Mouse (Mus musculus) left cerebral cortex, adult 2 months (tissue): ENCODE data around the gene Haus2. TPM values are rescaled to one million over a fixed set of nuclear protein-coding genes. Genes with fewer than 3 reads are reported as not detected.
"Not testable (repeated sequence)": the region's sequence is repeated elsewhere in the genome, so short reads cannot be mapped to it uniquely, and the experiment has no call there.

ENCODE experiments used
- DNase-seq, 2 experiments: peaks; one replicate each; pipeline ENCODE4 v3.0.0; 2021 to 2022; ENCODE audit warnings: low spot score in 2 of 2, mixed read lengths in 1 of 2; ENCODE audit errors: extremely low spot score in 1 of 2
- H3K27ac ChIP-seq: fragments of 200-600 bp; 2 replicates; pipeline ENCODE4 v1.8.1; 2022
- H3K4me3 ChIP-seq: fragments of 200-600 bp; 2 replicates; pipeline ENCODE4 v1.8.1; 2022
- CTCF ChIP-seq: fragments of 200-600 bp; IDR thresholded peaks from 2 replicates; pipeline ENCODE4 v1.8.1; 2022; ENCODE audit warnings: antibody characterized with exemption, mild to moderate bottlenecking, moderate library complexity
- intact Hi-C: fragments of 180-260 bp; cut with DNase I; formaldehyde crosslinking; loops from one replicate; pipeline ENCODE4 v1.15.1; 2025
- long read RNA-seq, 2 experiments: library from polyadenylated mRNA; stranded (forward); transcript quantifications; one replicate each; pipeline ENCODE4 v2.0.0; 2021; ENCODE audit warnings: borderline mapping rate in 2 of 2
- total RNA-seq, 2 experiments: library from RNA; stranded (reverse); gene quantifications; 2 replicates each; pipeline ENCODE4 v1.2.3; 2021

Haus2 gene
- total RNA-seq: 10 to 100 TPM; 11.7 to 14.4 TPM
- long read RNA-seq, experiment 1, partial matches to known transcripts: 0 of 5 reads
- long read RNA-seq, experiment 1, other reads (novel, unspliced or antisense): 1 of 5 reads
- long read RNA-seq, experiment 2, partial matches to known transcripts: 0 of 6 reads
- long read RNA-seq, experiment 2, other reads (novel, unspliced or antisense): 2 of 6 reads

DNA sequence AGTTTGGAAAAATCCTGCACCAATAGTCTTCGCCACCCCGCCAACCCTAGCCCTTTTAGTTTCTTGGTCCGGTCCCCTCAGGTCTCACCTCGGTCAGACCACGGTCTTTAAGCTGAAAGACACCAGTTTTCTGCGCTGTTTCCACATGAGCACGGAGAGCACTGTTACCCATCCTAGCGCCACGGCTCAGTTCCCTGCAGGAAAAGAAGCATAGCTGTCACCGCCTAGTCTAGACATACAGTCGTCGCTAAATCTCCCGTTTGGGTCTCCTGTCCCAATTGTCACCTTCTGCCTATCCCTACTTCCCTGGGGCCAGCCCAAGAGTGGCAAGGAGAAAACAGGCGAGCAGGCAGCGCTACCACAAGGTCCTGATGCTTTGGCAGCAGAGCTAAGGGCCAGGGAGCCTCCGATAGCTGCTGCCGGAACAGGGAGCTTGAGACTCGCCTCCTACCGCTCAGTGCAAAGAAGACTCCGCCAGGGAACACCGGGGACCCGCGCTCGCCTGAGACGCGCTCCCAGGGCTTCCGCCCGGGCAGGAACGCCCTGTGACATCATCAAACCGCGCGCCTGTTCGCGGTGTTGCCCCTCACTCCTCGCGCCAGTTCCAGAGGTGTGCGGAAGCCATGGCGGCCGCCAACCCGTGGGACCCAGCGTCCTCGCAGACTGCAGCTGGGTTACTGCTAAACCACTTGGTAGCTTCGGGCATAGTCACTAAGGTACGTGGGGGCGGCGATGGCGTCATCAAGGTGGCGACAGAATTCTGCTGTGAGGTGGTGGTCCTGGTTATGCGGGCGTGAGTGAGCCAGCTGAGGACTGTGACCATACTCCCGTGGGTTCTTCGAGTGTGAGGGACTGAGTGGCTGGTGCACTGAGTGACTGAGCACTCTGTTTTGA is at the start of gene Haus2, which contains the start of gene Lrrc57:
Gene Haus2 (plus strand): TSS at position 554 of the 894 bp plus-strand sequence.
Gene Lrrc57 (minus strand): TSS at position 691 of the 894 bp plus-strand sequence.
- DNase-seq: peak; percentile 91 to 93
- peak within 1 kb of the TSS; percentile 85 for H3K4me3 ChIP-seq
- intact Hi-C loops: loop anchor here (1.0 to 5.0 kb wide), 2 partner anchors 46 to 67 kb away; partner anchors contain the start of gene Zfp106
- peak within 1 kb of the TSS; percentile 89 for H3K27ac ChIP-seq
- TF ChIP-seq CTCF: peak; percentile 24

DNA sequence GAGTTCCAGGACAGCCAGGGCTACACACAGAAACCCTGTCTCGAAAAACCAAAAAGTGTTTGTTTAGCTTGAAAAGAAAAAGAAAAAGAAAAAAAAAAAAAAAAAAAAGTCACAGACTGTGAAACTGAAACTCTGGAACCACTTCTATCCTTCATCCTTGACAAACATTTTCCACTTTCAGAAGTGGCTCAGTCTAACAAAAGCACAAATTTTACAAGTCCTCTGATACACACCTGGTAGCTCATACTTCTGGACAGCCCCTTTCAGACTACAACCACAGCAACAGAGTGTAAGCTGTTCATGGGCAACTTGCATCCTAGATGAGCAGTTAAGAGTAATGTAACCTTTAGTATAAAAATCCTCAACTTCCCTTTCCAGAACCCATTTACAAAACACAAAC is 47.7 kb upstream of the Haus2 start:
- Histone ChIP-seq H3K27ac (no peak overlapping the region), H3K4me3 (no peak overlapping the region)
- DNase-seq: no peak
- intact Hi-C loops: no loop called here
- no peak for TF ChIP-seq CTCF

DNA sequence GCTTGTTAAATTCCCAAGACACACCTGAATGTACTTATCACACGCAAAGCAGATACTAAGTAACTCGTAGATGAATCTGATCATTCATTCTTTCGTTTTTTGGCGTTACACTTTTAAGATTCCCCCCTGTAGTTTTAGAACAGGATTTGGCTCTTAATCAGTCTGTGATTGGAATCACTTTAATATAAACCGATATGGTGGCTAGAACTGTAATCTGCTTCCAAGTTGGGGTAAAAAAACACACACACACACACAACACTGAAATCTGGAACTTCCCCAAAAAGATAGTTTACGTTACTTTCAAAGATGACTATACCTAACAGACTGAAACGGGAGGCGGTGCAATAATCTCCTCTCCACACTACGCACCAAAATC is 46.3 kb upstream of the Haus2 start:
- no peak for DNase-seq
- no peak for TF ChIP-seq CTCF
- Histone ChIP-seq H3K4me3 (peak overlapping the region; percentile 87), H3K27ac (no peak overlapping the region; the same call in 1 of the 2 replicates)
- intact Hi-C loops: loop anchor here (1.0 kb wide), 1 partner anchor 46 kb away; the partner anchor contains the start of genes Haus2 and Lrrc57

DNA sequence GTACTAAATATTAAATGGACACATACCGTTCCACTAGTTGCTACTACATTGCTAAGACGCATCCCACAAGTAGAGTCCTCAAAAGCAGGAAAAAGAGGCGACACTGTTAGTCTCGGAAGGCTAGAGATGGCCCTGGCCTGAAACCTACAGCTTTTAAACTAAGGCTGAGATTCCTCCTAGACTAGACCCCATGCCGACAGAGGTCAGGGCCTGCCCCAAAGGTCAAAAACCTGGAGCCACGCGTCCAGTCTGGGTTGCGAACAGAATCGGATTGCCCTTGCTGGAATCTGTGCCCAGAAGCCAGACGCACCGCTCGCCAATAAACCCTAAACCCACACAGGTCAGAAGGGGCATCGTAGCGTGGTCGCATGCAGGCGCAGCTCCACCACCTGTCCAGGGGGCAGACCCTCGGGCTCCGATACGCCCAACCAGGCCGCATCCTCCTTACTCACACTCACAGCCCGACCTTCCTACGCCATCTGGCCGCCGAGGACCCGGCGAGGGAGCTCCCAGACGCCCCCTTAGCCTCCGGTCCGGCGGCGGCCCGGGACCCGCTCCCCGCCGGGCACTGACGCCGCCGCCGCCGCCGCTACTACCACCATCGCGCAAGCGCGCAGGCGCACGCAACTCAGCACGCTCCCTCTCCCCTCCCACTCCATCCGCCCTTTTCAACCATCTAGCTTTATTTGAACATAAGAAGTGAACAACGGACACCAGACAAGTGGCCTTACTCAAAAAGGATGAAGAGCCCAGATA is 45.8 kb upstream of the Haus2 start, which contains the start of gene Zfp106:
Gene Zfp106 (minus strand): TSS at position 609 of the 756 bp plus-strand sequence.
- peak; percentile 87 to 88 for DNase-seq
- TF ChIP-seq CTCF: no peak
- H3K27ac ChIP-seq: peak within 1 kb of the TSS; percentile 83
- H3K4me3 ChIP-seq: peak within 1 kb of the TSS; percentile 87
- intact Hi-C loops: loop anchor here (1.0 kb wide), 1 partner anchor 46 kb away; the partner anchor contains the start of genes Haus2 and Lrrc57

DNA sequence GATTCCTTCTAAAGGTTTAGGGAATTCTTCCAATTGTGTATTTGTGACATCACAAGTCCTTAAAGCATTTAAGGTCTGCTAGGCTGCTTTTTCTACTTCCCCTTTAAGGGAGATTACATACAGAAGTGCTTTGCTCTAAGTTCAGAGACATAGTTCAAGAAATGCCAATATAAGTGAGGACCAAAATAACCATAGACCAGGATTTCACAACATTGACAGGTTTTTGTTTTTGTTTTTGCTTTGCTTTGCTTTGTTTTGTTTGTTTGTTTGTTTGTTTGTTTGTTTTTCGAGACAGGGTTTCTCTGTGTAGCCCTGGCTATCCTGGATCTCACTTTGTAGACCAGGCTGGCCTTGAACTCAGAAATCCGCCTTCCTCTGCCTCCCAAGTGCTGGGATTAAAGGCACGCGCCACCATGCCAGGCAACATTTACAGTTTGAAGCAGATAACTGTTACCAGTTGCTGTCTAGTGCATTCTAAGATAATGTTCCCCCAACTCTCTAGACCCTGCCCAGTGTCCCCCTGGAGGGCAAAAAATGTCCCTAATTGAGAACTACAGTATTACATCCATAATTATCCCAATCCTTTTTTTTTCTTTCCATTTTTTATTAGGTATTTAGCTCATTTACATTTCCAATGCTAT is 44.5 kb upstream of the Haus2 start:
- H3K27ac ChIP-seq, intact Hi-C loops, H3K4me3 ChIP-seq: not testable (repeated sequence)

DNA sequence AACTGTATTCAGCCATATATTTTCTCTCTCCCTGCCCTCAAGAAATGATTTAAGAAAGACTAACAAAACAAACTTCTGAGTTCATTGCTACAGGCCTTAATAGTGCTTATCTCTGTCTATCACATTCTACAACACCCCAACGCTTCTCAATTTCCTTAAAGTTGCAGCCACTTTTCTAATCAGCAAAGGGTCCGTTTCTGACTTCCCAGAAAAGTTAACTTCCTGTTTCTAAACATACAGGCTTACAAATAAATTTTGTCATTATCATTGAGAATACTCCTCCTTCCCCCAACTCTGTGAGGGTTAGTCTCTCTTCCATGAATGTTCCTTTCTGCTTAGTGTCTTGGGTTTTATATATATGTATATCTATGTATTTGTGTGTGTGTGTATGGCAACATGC is 43.8 kb upstream of the Haus2 start:
- Histone ChIP-seq H3K27ac (no peak overlapping the region), H3K4me3 (no peak overlapping the region)
- DNase-seq: no peak
- intact Hi-C loops: no loop called here
- TF ChIP-seq CTCF: no peak

More for the DNA sequence above, 44.5 kb upstream of the Haus2 start:
- not testable (repeated sequence) for DNase-seq

DNA sequence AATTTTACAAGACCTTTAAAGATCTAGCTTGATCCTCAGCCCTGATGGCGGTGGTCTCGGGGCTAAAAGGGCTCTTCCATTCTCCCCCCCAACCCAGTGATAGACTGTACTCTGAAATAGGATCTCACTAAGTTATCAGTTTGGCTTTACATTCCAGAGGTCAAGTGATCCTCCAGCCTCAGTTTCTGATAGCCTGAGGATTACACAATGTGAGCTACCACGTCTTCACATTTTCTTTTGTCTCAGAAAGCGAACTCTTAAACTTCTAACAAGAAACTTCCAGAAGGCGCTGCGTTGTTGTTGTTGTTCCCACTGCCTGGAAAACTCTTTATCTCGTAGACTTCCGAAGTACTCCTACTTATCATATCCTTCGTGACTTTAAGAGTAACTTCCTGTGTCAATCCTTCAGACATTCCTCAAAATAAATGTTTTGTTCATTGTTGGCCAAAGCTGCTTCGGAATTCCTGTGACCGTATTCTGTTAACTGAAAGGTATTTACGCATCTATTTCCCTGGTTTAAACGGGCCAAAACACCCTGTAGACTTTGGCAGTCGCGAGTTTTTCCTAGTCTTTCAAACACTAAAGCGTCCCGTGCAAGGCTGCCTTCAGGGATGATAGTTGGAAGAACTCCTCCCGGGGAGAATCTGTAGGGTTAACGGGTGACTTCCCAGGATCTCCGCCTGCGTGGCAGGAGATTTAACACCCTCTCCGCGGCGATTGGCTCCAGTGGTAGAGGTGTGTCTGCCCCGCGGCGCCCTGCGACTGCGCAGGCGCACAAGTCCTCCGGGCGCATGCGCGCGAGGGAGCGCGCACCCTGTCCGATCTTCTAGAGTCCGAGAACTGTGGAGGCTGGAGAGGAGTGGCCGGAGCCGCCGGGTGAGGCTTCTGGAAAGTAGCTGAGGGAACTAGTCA is 42.0 kb upstream of the Haus2 start, which contains the start of gene Snap23:
Gene Snap23 (plus strand): TSS at position 786 of the 912 bp plus-strand sequence.
- TF ChIP-seq CTCF: no peak
- Histone ChIP-seq H3K4me3 (peak within 1 kb of the TSS; percentile 73), H3K27ac (peak within 1 kb of the TSS; percentile 79)
- DNase-seq: peak; percentile 93 to 95
- intact Hi-C loops: no loop called here

DNA sequence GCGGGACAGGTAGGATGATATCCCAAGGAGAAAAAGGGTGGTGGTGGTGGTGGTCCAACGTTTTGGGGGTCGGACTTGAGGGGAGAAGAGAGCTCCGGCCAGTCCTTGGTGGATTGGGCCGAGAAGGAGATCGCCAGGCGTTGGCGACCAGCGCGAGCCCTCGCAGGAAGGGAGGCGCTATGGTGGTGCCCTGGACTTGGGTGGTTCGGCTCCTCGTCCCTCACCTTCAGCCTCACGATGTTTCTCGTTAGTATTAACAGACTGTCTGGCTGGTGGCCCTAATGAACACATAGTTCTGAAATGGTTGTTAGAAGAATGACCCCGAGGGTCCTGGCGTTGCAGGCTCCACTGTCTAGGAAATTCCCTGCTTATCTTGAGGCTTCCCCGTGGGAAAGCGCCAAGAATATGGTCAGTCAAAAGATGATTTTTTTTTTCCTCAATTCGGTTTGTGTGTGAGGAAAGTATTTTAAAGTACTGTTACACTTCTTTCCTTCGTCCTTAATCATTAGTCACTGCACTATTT is 41.3 kb upstream of the Haus2 start:
- peak overlapping the region; percentile 73 for H3K4me3 ChIP-seq
- peak overlapping the region; percentile 79 for H3K27ac ChIP-seq
- intact Hi-C loops: no loop called here
- TF ChIP-seq CTCF: no peak
- DNase-seq: no peak

DNA sequence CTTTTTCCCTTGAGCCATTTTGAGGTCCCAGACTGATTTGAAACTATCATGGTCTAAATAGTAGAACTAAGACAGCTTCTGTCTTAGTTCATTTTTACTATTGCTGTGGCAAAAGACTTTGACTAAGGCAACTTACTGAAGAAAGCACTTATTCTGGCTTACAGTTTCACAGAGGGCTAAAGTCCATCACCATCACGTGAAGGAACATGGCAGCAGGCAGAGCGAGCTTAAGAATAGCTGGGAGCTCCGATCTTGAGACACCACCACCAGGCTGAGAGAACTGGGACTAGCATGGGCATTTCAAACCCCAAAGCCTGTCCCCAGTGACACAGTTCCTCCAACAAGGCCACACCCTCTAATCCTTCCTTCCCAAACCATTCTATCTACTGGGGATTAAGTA is 38.1 kb upstream of the Haus2 start:
- H3K4me3 ChIP-seq: no peak overlapping the region
- TF ChIP-seq CTCF: no peak
- intact Hi-C loops: no loop called here
- DNase-seq: no peak
- H3K27ac ChIP-seq: no peak overlapping the region

DNA sequence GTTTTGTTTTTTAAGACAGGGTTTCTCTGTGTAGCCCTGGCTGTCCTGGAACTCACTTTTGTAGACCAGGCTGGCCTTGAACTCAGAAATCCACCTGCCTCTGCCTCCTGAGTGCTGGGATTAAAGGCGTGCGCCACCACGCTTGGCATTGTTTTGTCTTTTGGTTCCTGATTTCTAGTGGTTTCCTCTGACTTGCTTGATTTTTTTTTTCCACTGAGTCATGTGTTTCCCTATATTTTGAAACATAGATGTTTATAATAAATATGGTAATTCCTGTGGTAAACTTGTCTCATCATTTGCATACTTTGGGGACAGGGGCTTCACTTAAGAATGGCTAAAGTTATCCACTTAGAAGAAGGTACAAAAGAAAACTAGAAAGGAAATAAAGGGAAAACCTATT is 37.0 kb upstream of the Haus2 start:
- H3K27ac ChIP-seq, DNase-seq, H3K4me3 ChIP-seq, intact Hi-C loops: not testable (repeated sequence)
